25 mouse cellular contexts compared by ENCODE assay signal in genomic region chr10:21015196-21015595, GRCm38 (mm10).
"Had no signal": no experiment of that assay in that cellular context is flagged by ENCODE, and none has a peak within 500 bp of the region (broad histone marks: within the 10 kb centered on the region; RNA-seq: fewer than 3 reads in every experiment).

No protein-coding gene starts in this region.

- H3K27ac ChIP-seq: heart, embryonic 10.5 days; heart, embryonic 13.5 days; heart, embryonic 15.5 days; hindbrain, embryonic 13.5 days; hindbrain, embryonic 15.5 days; hindbrain, postnatal 0 days; kidney, embryonic 15.5 days; kidney, postnatal 0 days; layer of hippocampus, adult 2 months; limb, embryonic 13.5 days; limb, embryonic 15.5 days; liver, embryonic 12.5 days; liver, embryonic 14.5 days had no signal

- H3K27me3 ChIP-seq: heart, embryonic 13.5 days; heart, embryonic 15.5 days; hindbrain, embryonic 13.5 days; hindbrain, embryonic 15.5 days; kidney, embryonic 15.5 days; limb, embryonic 13.5 days; limb, embryonic 15.5 days; liver, embryonic 12.5 days had no signal

- H3K4me2 ChIP-seq: heart, embryonic 13.5 days; heart, embryonic 15.5 days; hindbrain, embryonic 13.5 days; hindbrain, embryonic 15.5 days; kidney, embryonic 15.5 days; limb, embryonic 13.5 days; limb, embryonic 15.5 days; liver, embryonic 12.5 days had no signal

- H3K9me3 ChIP-seq: heart, embryonic 10.5 days; heart, embryonic 13.5 days; heart, embryonic 15.5 days; hindbrain, embryonic 13.5 days; hindbrain, embryonic 15.5 days; kidney, embryonic 15.5 days; limb, embryonic 13.5 days; limb, embryonic 15.5 days; liver, embryonic 12.5 days had no signal

- DNase-seq: gastrocnemius, postnatal 14 days; gastrocnemius, postnatal 36 days; heart, adult 18-20 months; heart, postnatal 14 days; heart, postnatal 36 days; kidney, adult 11 months; kidney, postnatal 14 days; kidney, postnatal 4 days; layer of hippocampus, adult 9-11 months; layer of hippocampus, postnatal 36 days; left cerebral cortex, postnatal 4 days had no signal

- H3K4me3 ChIP-seq: heart, embryonic 10.5 days; heart, embryonic 13.5 days; heart, embryonic 15.5 days; hindbrain, embryonic 13.5 days; hindbrain, embryonic 15.5 days; kidney, embryonic 15.5 days; layer of hippocampus, adult 2 months; limb, embryonic 13.5 days; limb, embryonic 15.5 days; liver, embryonic 12.5 days had no signal

- ATAC-seq: hindbrain, postnatal 0 days; intestine, embryonic 16.5 days; liver, embryonic 12.5 days had no signal

- H3K9ac ChIP-seq: heart, embryonic 13.5 days; heart, embryonic 15.5 days; hindbrain, embryonic 13.5 days; hindbrain, embryonic 15.5 days; kidney, embryonic 15.5 days; limb, embryonic 13.5 days; limb, embryonic 15.5 days; liver, embryonic 12.5 days; liver, embryonic 14.5 days had no signal

- H3K36me3 ChIP-seq: heart, embryonic 10.5 days; heart, embryonic 13.5 days; heart, embryonic 15.5 days; kidney, embryonic 15.5 days; limb, embryonic 13.5 days; limb, embryonic 15.5 days; liver, embryonic 12.5 days had no signal

- H3K4me1 ChIP-seq: heart, embryonic 10.5 days; heart, embryonic 13.5 days; heart, embryonic 15.5 days; hindbrain, embryonic 13.5 days; hindbrain, embryonic 15.5 days; kidney, embryonic 15.5 days; limb, embryonic 13.5 days; limb, embryonic 15.5 days had no signal
